Mouse (Mus musculus) A20 (cell line): ENCODE measurements around the gene Clec1a.

Experiments used
- DNase-seq: peaks from one replicate; pipeline ENCODE4 v3.0.0-alpha.2; 2011; ENCODE audit warnings: low read depth, low spot score

The Clec1a gene

DNA sequence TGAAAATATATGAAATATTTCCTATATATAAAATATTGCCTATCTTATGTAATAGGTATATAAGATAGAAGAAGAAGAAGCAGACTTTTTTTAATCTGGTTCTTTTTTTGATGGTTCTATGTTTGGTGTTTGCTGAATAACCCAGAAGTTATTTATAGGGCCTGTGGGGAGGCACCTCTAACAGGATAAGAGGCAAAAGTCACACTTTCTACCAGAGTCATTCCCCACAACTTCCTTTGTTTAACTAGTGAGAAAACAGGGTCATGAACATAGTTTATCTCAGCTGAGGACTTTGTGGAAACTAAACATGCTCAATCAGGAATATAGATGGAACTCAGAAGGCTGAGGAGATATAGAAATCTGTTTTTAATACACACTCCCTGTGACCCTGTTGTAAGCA is 45.8 kb downstream of the Clec1a start:
- peak; percentile 34 for DNase-seq

DNA sequence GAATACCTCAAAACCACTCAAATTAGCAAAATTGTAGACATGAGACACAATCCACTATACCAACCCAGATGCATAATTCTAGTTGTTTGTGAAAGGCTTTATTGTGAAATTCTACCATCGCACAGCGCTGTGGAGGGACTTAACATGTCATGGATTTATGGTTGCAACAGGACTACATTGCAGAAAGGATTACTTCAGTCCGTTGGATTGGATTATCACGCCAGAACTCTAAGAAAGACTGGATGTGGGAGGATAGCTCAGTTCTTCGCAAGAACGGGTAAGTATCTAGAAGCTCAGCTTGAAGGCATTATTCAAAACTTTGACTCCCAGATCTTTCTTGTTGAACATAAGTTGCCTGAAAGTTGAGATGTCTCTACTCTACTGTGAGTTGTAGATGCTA is 48.4 kb downstream of the Clec1a start:
- DNase-seq = no peak

DNA sequence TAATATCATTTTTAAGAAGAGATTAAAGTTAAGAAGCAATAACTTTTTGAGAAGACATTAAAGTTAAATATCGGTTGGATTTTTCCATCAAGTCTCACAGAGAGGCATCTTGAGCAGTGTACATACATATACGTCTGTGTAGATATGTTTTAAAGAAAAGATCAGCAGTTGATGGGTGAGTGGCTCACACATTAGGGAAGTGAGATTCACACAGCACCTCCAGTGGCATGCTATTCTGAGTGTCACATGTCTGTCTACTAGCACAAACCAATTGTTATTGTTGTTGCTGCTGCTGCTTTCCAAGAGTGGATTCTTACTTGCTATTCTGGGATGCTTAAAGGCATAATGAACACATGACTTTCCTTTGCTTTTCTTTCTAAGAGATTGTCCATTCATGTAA is 49.4 kb downstream of the Clec1a start:
- peak; percentile 61 for DNase-seq

DNA sequence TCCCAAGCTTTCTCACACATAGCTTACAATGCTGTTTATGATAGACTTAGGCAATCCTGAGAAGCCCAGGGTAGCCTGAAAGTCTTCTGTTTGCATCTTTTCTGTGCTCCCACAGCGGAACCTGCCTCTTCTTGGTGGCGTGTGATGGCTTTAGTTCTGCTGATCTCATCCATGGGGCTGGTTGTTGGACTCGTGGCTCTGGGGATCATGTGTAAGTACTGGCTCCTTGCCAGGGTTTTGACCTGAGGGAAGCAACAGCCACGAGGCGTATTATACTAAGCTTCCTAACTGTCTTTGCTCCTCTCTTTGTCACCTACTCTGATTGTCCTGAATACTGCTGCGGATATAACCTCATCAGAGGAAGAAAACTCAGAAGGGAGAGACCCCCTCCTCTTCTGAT is 51.9 kb downstream of the Clec1a start:
- no peak for DNase-seq

DNA sequence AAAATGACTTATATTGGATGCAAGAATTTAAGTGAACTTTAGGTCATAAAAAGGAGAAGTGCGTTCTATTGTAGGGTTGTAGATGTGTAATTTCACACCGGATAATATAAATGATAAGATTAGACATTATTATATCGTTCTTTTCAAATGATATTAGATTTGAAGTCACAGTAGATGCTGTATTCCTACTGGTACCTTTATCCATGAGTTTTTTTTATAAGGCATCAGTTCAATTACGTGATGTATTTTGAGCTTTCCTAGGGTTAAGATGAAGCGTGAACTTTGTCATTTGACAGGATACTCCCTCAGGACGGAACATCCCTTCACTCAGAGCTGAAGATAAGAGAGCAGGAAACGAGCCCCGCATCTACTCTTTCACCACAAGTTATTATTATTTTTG is 54.8 kb downstream of the Clec1a start, which contains the start of gene Clec1b:
TSS of gene Clec1b (plus strand) at position 301 of the 400 bp plus-strand sequence.
- DNase-seq = no peak

DNA sequence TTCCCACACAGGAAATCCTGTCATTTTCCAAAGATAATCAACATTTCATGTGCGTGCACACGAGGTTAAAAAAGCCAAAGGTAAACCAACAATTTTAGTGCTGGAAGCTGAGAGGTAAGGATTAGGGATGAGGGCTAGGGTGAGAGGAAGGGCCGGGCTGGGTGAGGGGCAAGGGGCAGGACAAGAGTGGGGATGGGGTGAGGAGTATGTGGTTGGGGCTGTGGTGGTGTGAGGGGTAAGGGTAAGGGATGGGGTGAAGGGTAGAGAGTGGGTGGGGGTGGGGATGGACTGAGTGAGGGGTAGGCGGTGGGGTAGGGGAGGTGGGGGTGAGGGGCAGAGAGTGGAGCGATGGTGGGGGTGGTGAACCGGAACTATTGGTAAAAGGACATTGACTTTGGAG is 58.1 kb downstream of the Clec1a start:
- no peak for DNase-seq

DNA sequence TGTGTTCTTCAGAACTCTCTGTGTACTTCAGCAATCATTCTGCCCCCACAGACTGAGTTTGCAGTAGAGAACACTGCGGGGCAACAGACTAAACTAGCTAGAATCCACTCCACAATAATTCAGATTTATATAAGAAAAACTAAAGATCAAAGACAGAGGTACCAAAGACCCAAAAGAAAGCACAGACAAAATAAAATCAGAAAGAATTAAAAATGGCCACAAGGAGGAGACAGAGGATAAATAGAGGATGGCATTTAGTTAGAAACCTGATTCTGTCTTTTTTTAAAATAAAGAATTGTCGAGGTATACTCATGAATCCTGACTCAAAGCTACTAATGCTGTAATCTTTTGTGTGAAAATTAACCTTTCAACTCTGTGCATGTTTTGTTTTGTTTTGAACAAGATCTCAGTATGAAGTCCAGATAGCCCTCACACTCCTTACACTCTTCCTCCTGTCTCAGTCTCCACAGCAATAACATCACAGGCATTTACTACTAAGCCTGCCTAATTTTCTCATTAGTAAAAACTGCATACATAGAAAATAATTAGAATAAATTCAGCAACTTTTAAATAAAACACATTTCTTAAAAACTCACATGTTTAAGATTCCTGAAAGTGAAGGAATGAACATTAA is 58.6 kb downstream of the Clec1a start:
- peak; percentile 56 for DNase-seq

DNA sequence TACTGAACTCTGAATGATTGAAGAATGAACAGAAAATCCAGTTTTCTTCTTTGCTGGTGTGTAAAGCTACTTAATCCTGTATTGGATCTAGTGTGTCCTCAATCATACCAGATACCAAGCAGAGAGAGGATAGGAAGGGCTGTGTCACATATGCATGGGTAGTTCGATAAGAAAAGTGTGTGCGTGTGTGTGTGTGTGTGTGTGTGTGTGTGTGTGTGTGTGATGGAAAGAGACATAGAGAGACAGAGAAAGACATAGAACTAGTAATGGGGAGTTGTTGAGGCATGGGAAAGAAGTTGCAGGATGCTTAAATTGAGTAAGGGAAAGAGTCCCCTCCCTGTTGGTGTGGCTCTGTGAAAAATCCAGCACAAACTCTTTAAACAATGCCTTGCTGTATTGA is 66.0 kb downstream of the Clec1a start, which contains the start of gene Clec12b:
TSS of gene Clec12b (minus strand) at position 101 of the 400 bp plus-strand sequence.
- no peak for DNase-seq

DNA sequence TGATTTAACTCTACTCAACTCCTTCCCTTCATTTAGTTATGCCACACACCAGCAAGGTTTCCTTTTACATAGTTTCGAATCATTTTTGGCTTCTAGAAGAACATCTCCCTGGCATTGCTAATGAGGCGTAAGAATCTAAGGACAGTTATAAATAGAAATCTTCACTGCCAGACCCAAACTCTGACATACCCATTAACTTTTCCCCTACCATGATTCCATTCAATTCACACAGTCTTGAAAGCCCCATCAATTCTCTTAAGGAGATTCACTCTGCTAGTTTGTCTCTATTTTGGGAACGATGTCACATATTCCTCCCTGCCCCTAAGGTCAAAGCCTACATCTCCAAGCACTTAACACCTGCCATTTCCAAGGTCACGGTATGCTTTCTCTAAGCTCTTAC is 66.8 kb downstream of the Clec1a start:
- DNase-seq = no peak

DNA sequence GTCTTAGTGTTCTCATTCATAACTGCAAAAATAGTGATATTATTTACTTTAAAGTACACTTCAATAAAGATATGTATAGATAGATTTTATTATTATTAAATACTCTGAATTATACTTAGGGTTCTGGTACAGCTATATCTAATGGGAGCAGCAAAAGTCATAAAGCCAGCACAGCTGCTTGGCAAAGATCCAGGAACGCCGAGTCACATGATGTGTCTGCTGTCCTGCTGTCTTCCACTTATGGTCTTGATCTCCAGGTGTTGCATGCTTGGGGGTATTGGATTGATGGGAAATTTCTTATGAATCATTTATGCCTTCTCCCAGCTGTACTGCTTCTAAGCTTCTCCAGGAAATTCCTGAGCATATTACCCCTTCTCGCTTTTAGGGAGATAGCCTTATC is 68.3 kb downstream of the Clec1a start:
- DNase-seq = no peak

DNA sequence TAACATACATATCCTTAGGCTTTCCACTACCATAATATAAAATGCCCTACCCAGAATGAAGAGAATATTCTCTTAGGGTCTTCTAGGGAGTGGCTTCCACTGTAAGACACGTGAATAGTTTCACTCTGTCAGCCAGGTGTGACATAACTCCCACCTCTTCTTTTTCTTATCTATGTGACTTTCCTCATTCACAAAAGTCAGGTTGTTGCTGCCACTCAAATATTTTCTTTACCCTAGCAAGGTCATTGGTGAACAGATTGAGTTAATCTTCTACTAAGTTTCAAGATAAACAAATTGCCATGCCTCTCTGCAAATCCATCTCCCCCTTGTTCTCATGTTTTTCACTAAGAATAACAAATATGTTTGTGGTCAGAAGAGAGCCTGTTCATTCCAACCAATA is 70.1 kb downstream of the Clec1a start:
- no peak for DNase-seq

DNA sequence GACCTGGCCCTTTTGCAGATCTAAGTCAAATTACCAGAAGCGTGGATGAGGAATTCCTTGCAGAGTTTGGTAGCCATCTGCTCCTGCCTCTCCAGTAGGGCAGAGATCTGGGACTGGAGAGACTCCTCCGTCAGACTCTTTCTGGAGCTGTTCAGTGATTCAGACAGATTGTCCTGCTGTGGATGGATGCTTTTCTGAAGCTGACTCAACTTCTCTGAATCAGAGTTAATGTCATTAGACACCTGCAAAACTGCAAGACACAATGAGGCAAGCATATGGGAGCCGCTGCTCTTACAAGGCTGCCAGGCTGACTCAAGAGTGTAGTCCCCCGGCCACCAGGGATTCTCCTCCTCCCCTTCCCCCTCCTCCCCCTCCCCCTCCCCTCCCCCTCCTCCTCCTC is 71.3 kb downstream of the Clec1a start:
- no peak for DNase-seq

DNA sequence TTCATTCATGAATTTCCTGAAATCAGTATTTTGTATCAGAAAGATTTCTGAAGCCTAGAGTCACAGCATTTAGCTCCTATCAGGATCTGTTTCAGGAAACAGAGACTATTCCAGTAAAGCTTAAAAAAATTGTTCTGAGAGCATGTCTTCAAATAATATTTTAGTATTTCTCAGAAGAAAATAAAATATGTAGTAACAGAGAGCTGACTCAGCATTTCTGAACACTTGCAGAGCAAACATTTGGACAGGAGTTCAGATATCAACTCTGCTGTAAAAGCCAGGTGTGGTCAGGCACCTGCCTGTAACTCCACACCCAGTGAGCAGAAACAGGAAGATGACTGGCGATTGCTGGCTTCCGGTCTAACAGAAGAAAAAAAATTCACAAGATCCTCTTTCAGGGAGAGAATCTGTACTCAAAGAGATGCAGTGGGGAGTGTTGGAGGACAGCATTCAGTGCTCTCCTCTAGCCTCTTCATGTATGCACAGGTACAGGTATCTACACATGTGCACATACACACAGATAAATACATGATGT is 76.8 kb downstream of the Clec1a start:
- DNase-seq = peak; percentile 82
